Mouse (Mus musculus) neural tube, embryonic 10.5 days (tissue): Measurements from ENCODE around the gene 1700030J22Rik.
A peak's percentile ranks its signal among the peaks of the same experiment; 100 is the strongest.

ENCODE experiments used
- DNase-seq: peaks from one replicate; pipeline ENCODE4 v3.0.0-alpha.2; 2017; ENCODE audit warnings: low spot score; ENCODE audit errors: extremely low spot score

1700030J22Rik gene

GRCm38 (mm10) chr8:116951778-116952177 lies 27.0 kb downstream of the 1700030J22Rik start:
- DNase-seq = no peak

GRCm38 (mm10) chr8:116951369-116951768 lies 27.4 kb downstream of the 1700030J22Rik start:
- no peak for DNase-seq

- no peak for DNase-seq
These were observed 31.2 kb downstream of the 1700030J22Rik start for GRCm38 (mm10) chr8:116947589-116947988.

GRCm38 (mm10) chr8:116946851-116947250 lies 31.9 kb downstream of the 1700030J22Rik start:
- no peak for DNase-seq

GRCm38 (mm10) chr8:116946268-116946838 lies 32.4 kb downstream of the 1700030J22Rik start:
- DNase-seq = no peak

GRCm38 (mm10) chr8:116945169-116945910 lies 33.4 kb downstream of the 1700030J22Rik start:
- DNase-seq = no peak

GRCm38 (mm10) chr8:116944385-116944696 lies 34.4 kb downstream of the 1700030J22Rik start:
- DNase-seq = no peak

GRCm38 (mm10) chr8:116943555-116944384 lies 35.0 kb downstream of the 1700030J22Rik start:
- DNase-seq = peak; percentile 44

- peak; percentile 86 for DNase-seq
These were observed 35.6 kb downstream of the 1700030J22Rik start, which contains the start of gene Atmin for GRCm38 (mm10) chr8:116943161-116943554. TSS of gene Atmin (plus strand) at chr8:116943393.

- DNase-seq = no peak
These were observed 36.3 kb downstream of the 1700030J22Rik start for GRCm38 (mm10) chr8:116942284-116943058.

GRCm38 (mm10) chr8:116935506-116935905 lies 43.3 kb downstream of the 1700030J22Rik start:
- DNase-seq = no peak

- no peak for DNase-seq
These were observed 43.8 kb downstream of the 1700030J22Rik start for GRCm38 (mm10) chr8:116934976-116935375.

- no peak for DNase-seq
These were observed 50.2 kb downstream of the 1700030J22Rik start for GRCm38 (mm10) chr8:116928588-116928987.

- DNase-seq = peak; percentile 42
These were observed 50.9 kb downstream of the 1700030J22Rik start for GRCm38 (mm10) chr8:116927880-116928279.

- DNase-seq = no peak
These were observed 55.2 kb downstream of the 1700030J22Rik start for GRCm38 (mm10) chr8:116923526-116923925.

GRCm38 (mm10) chr8:116922060-116922757 lies 56.5 kb downstream of the 1700030J22Rik start:
- no peak for DNase-seq

GRCm38 (mm10) chr8:116921337-116922059 lies 57.3 kb downstream of the 1700030J22Rik start, which contains the start of the genes Cmc2 and Cenpn:
TSS of gene Cmc2 (minus strand) at chr8:116921455.
TSS of gene Cenpn (plus strand) at chr8:116921730.
- peak; percentile 98 for DNase-seq

- DNase-seq = no peak
These were observed 57.8 kb downstream of the 1700030J22Rik start for GRCm38 (mm10) chr8:116921005-116921336.
